Mouse (Mus musculus) limb, embryonic 13.5 days (tissue): ENCODE results near the gene Ptprt. TPM values are rescaled to one million over a fixed set of nuclear protein-coding genes. Genes with fewer than 3 reads are reported as not detected.

Source experiments
- ATAC-seq: fragments of 200-750 bp; cut with Nextera tagmentation; 2 replicates; pipeline ENCODE4 v1.8.0; 2017; ENCODE audit warnings: low read depth, moderate number of reproducible peaks, moderate TSS enrichment; ENCODE audit not compliant: low FRiP score
- H3K27ac ChIP-seq: fragments of 300-500 bp; sonication (generic); 2 replicates; pipeline ENCODE4 v1.5.1; 2015; ENCODE audit warnings: inconsistent platforms, mild to moderate bottlenecking, moderate library complexity
- H3K27me3 ChIP-seq: fragments of 300-500 bp; sonication (generic); 2 replicates; pipeline ENCODE4 v1.6.1; 2015; ENCODE audit warnings: mild to moderate bottlenecking, inconsistent platforms
- H3K36me3 ChIP-seq: fragments of 300-500 bp; sonication (generic); 2 replicates; pipeline ENCODE4 v1.6.1; 2015; ENCODE audit warnings: inconsistent platforms, mild to moderate bottlenecking, moderate library complexity
- H3K4me1 ChIP-seq: fragments of 300-500 bp; sonication (generic); 2 replicates; pipeline ENCODE4 v1.6.1; 2015; ENCODE audit warnings: inconsistent platforms
- H3K4me2 ChIP-seq: fragments of 300-500 bp; sonication (generic); replicated peaks from 2 replicates; pipeline ENCODE4 v1.6.1; 2015; ENCODE audit warnings: inconsistent platforms, mild to moderate bottlenecking, moderate library complexity
- H3K4me3 ChIP-seq: fragments of 300-500 bp; sonication (generic); 2 replicates; pipeline ENCODE4 v1.5.1; 2015; ENCODE audit warnings: moderate library complexity, mild to moderate bottlenecking, inconsistent platforms
- H3K9ac ChIP-seq: fragments of 300-500 bp; sonication (generic); 2 replicates; pipeline ENCODE4 v1.6.1; 2015; ENCODE audit warnings: mild to moderate bottlenecking, inconsistent platforms
- H3K9me3 ChIP-seq: fragments of 300-500 bp; sonication (generic); 2 replicates; pipeline ENCODE4 v1.6.1; 2016; ENCODE audit warnings: inconsistent platforms
- WGBS: fragments of 180-500 bp; shearing (Covaris S2); methylation state at CpG from one replicate; pipeline ENCODE4 v1.1.7; 2015; 5-methylcytosine and 5-hydroxymethylcytosine counted together
- polyA plus RNA-seq: library from polyadenylated mRNA; unstranded; fragments of >200 nt; fragmentation: Nextera tagmentation; extraction: Ambion mirVana; gene quantifications from 2 replicates; pipeline ENCODE4 v1.2.1, GENCODE M21; 2015

The Ptprt gene
- polyA plus RNA-seq, 1 experiment from 2014 or later = 2.6 TPM

- no peak for ATAC-seq
- 69% methylated on average over 4 of the region's 4 CpGs for WGBS
- no peaks in the 10 kb centered on the region for H3K4me1 ChIP-seq
- H3K27me3 ChIP-seq = no peaks in the 10 kb centered on the region
- no peaks in the 10 kb centered on the region for H3K36me3 ChIP-seq
- H3K4me3 ChIP-seq = no peak overlapping the region
- H3K9me3 ChIP-seq = no peaks in the 10 kb centered on the region
- no peak overlapping the region for H3K27ac ChIP-seq
- H3K4me2 ChIP-seq = no peak overlapping the region
- H3K9ac ChIP-seq = no peak overlapping the region
Observed at GRCm38 (mm10) chr2:162273826-162274225, 387.1 kb downstream of the Ptprt start.

GRCm38 (mm10) chr2:162251272-162251671 is 409.7 kb downstream of the Ptprt start:
- no peaks in the 10 kb centered on the region for H3K36me3 ChIP-seq
- no peak overlapping the region for H3K4me3 ChIP-seq
- H3K9me3 ChIP-seq = no peaks in the 10 kb centered on the region
- H3K27me3 ChIP-seq = no peaks in the 10 kb centered on the region
- H3K4me1 ChIP-seq = no peaks in the 10 kb centered on the region
- ATAC-seq = no peak
- no peak overlapping the region for H3K4me2 ChIP-seq
- no peak overlapping the region for H3K9ac ChIP-seq
- 46% methylated on average over 2 of the region's 2 CpGs for WGBS
- no peak overlapping the region for H3K27ac ChIP-seq

GRCm38 (mm10) chr2:162248296-162248695 is 412.7 kb downstream of the Ptprt start:
- Histone ChIP-seq H3K36me3 (no peaks in the 10 kb centered on the region), H3K9ac (no peak overlapping the region), H3K4me2 (no peak overlapping the region), H3K4me3 (no peak overlapping the region), H3K27ac (no peak overlapping the region), H3K4me1 (no peaks in the 10 kb centered on the region), H3K27me3 (no peaks in the 10 kb centered on the region), H3K9me3 (no peaks in the 10 kb centered on the region)
- ATAC-seq = no peak
- 80% methylated on average over 4 of the region's 4 CpGs for WGBS

DNA sequence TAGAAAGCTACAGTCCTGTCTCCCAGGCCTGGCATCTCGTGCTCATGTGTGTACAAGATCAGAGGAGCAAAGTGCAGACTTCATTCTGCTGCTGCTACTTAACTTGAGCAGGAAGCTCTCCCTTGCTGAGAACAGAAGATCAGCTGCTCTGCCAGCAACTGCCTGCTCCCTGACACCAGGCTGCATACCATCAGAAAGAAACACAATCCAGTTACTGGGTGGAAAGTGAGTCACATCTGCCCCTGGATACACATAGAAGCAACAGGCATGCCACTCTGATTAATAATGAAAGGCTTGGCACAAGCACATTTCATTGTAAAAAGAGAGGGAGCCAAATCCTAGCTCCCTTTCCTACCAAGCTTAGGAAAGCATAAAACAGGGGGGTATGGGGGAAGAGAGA is 438.5 kb downstream of the Ptprt start:
- no peaks in the 10 kb centered on the region for H3K36me3 ChIP-seq

GRCm38 (mm10) chr2:162220586-162220985 is 440.4 kb downstream of the Ptprt start:
- Histone ChIP-seq H3K4me2 (no peak overlapping the region), H3K9ac (no peak overlapping the region), H3K27ac (no peak overlapping the region), H3K36me3 (no peaks in the 10 kb centered on the region), H3K9me3 (no peaks in the 10 kb centered on the region), H3K27me3 (no peaks in the 10 kb centered on the region), H3K4me3 (no peak overlapping the region), H3K4me1 (no peaks in the 10 kb centered on the region)
- no peak for ATAC-seq

More for the DNA sequence above, 438.5 kb downstream of the Ptprt start:
- H3K27me3 ChIP-seq = no peaks in the 10 kb centered on the region
- WGBS = 57% methylated on average over 1 of the region's 1 CpGs
- no peaks in the 10 kb centered on the region for H3K9me3 ChIP-seq
- H3K4me1 ChIP-seq = no peaks in the 10 kb centered on the region
- H3K4me3 ChIP-seq = no peak overlapping the region
- H3K9ac ChIP-seq = no peak overlapping the region
- no peak overlapping the region for H3K27ac ChIP-seq
- no peak for ATAC-seq
- no peak overlapping the region for H3K4me2 ChIP-seq

DNA sequence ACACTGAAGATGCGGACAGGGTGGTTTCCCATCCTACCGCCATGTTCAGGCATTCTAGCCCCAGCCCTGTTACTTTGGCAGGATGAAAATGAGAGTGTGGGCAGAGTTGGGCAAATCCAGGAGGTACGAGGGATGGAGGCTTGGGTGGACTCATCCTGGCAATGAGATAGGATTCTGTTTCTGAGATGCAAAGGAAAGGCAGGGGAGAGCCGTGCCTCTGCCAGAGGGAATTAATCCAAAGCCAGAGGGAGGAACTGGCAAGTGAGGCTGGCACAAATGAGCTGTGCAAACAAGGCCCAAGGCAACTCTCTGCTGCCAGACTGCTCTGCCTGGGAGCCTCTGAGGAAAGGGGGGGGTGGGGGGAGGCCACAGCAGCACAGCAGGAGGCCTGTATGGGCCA is 441.4 kb downstream of the Ptprt start:
- Histone ChIP-seq H3K27me3 (no peaks in the 10 kb centered on the region), H3K9me3 (no peaks in the 10 kb centered on the region), H3K4me1 (no peaks in the 10 kb centered on the region), H3K36me3 (no peaks in the 10 kb centered on the region), H3K9ac (no peak overlapping the region), H3K4me3 (no peak overlapping the region), H3K27ac (no peak overlapping the region), H3K4me2 (no peak overlapping the region)
- no peak for ATAC-seq
- 89% methylated on average over 4 of the region's 4 CpGs for WGBS

DNA sequence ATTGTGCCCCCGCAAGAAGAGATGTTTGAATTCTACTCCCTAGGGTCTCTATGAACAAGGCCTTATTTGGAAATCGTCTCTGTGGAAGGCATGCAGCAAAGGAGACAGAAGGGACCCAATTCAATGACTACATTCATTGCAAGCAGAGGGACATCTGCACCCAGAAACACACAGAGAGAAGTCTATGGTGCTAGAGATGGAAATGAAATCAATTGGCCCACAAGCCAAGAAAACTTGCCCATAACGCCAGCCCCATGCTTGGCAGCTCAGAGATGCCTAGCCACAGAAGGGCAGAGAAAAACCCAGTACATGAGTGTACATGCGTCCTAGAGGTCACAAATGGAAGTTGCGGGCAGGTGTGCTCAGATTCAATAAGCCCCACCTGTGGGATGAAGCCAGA is 443.1 kb downstream of the Ptprt start:
- H3K36me3 ChIP-seq = no peaks in the 10 kb centered on the region
- no peak overlapping the region for H3K4me2 ChIP-seq
- no peak overlapping the region for H3K9ac ChIP-seq
- H3K27me3 ChIP-seq = no peaks in the 10 kb centered on the region
- no peaks in the 10 kb centered on the region for H3K4me1 ChIP-seq
- WGBS = 83% methylated on average over 5 of the region's 5 CpGs
- no peak overlapping the region for H3K27ac ChIP-seq
- H3K4me3 ChIP-seq = no peak overlapping the region
- ATAC-seq = no peak
- H3K9me3 ChIP-seq = no peaks in the 10 kb centered on the region

GRCm38 (mm10) chr2:162212397-162212796 is 448.6 kb downstream of the Ptprt start:
- Histone ChIP-seq H3K4me3 (no peak overlapping the region), H3K4me1 (no peaks in the 10 kb centered on the region), H3K27me3 (no peaks in the 10 kb centered on the region), H3K9me3 (no peaks in the 10 kb centered on the region), H3K36me3 (no peaks in the 10 kb centered on the region), H3K9ac (no peak overlapping the region), H3K27ac (no peak overlapping the region), H3K4me2 (no peak overlapping the region)
- WGBS = 37% methylated on average over 2 of the region's 2 CpGs
- ATAC-seq = no peak

GRCm38 (mm10) chr2:162210564-162210963 is 450.4 kb downstream of the Ptprt start:
- Histone ChIP-seq H3K4me2 (no peak overlapping the region), H3K27ac (no peak overlapping the region), H3K36me3 (no peaks in the 10 kb centered on the region), H3K4me1 (no peaks in the 10 kb centered on the region), H3K4me3 (no peak overlapping the region), H3K9me3 (no peaks in the 10 kb centered on the region), H3K27me3 (no peaks in the 10 kb centered on the region), H3K9ac (no peak overlapping the region)
- WGBS = 70% methylated on average over 6 of the region's 6 CpGs
- ATAC-seq = no peak

DNA sequence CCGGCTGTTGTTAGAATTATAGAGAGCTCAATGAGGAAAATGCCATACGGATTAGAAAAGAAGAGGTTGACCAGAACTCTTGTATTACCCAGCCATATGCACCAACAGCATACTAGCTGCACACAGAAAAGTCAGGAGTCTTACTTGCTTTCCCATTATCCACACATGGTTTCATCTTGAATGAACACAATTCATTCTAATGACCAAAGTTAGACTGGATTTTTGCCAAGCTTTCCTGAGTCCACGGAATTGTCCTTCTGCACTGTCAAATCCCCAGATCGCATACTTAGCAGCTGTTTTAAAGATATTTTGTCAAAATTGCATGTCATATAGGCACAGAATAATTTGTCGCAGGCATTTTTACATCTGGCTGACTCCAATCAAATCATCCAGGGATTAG is 463.6 kb downstream of the Ptprt start:
- H3K9ac ChIP-seq = no peak overlapping the region
- H3K27ac ChIP-seq = no peak overlapping the region
- H3K27me3 ChIP-seq = no peaks in the 10 kb centered on the region
- H3K4me3 ChIP-seq = no peak overlapping the region
- no peaks in the 10 kb centered on the region for H3K9me3 ChIP-seq
- H3K36me3 ChIP-seq = no peaks in the 10 kb centered on the region
- peaks cover 9% of the 10 kb centered on the region for H3K4me1 ChIP-seq
- no peak overlapping the region for H3K4me2 ChIP-seq
- ATAC-seq = no peak
- WGBS = 58% methylated on average over 5 of the region's 5 CpGs

DNA sequence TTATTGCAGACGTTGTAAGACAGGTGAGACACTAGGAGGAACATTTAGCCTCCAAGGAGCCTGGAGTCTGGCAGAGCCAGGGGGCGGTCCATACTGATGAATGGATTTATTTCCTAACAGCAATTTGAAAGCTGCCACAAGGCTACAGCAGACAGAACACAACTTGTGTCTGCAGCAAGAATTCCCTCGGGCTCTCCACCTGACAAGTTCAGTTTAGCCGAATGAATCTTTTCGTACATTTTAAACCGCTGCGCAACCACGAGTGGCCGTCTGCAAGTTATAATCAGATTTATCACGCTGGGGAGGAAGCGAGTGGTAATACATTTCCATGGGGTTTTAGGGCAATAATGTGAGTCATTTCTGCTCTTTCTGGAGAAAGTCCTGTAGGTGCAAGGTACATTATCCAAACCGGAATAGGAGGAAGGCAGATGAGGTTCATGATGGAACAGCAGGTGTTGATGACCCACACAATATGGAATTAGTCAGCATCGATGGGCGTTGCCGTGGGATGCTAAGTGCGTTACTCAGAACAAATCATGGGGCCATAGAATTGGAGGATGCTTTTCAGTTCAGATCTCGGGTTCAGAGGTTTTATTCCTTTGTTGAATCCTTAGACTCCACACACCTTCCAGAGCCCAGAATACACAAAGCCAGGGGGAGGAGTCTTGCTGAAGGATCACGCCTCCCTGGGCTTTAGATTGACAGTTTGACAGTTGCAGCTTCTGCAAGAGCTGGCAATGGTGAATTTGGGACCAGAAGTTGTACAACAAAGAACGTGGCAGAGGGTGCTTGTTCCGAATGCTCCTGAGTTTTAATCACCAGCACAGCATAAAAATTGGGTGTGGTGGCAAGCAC is 478.1 kb downstream of the Ptprt start:
- no peak overlapping the region for H3K4me3 ChIP-seq
- no peaks in the 10 kb centered on the region for H3K9me3 ChIP-seq
- no peak overlapping the region for H3K4me2 ChIP-seq
- no peaks in the 10 kb centered on the region for H3K36me3 ChIP-seq
- WGBS = 77% methylated on average over 20 of the region's 20 CpGs
- no peak overlapping the region for H3K9ac ChIP-seq
- H3K27me3 ChIP-seq = no peaks in the 10 kb centered on the region
- no peak for ATAC-seq
- no peak overlapping the region for H3K27ac ChIP-seq
- H3K4me1 ChIP-seq = no peaks in the 10 kb centered on the region

GRCm38 (mm10) chr2:162181826-162182225 is 479.1 kb downstream of the Ptprt start:
- no peak overlapping the region for H3K27ac ChIP-seq
- WGBS = 94% methylated on average over 2 of the region's 2 CpGs
- ATAC-seq = no peak
- H3K27me3 ChIP-seq = no peaks in the 10 kb centered on the region
- H3K4me2 ChIP-seq = no peak overlapping the region
- no peaks in the 10 kb centered on the region for H3K4me1 ChIP-seq
- H3K9ac ChIP-seq = no peak overlapping the region
- H3K9me3 ChIP-seq = no peaks in the 10 kb centered on the region
- no peaks in the 10 kb centered on the region for H3K36me3 ChIP-seq
- no peak overlapping the region for H3K4me3 ChIP-seq

DNA sequence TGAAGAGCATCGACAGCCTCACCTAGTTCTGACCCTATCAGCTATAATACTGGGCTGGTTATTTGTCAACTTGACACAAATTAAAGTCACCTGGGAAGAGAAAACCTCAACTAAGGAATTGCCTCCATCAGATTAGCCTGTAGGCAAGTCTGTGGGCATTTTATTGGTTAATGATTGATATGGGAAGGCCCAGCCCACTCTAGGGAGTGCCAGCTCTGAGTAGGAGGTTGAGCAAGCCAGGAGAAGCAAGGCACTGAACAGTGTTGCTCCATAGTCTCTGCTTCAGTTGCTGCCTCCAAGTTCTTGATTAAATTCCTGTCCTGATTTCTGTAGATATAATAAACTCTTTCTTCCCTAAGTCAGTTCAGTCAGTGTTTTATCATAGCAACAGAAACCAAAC is 488.4 kb downstream of the Ptprt start:
- 73% methylated on average over 1 of the region's 1 CpGs for WGBS

More for the DNA sequence above, 488.4 kb downstream of the Ptprt start:
- Histone ChIP-seq H3K4me2 (no peak overlapping the region), H3K27me3 (no peaks in the 10 kb centered on the region), H3K4me1 (no peaks in the 10 kb centered on the region), H3K4me3 (no peak overlapping the region), H3K36me3 (no peaks in the 10 kb centered on the region), H3K27ac (no peak overlapping the region), H3K9me3 (no peaks in the 10 kb centered on the region), H3K9ac (no peak overlapping the region)
- no peak for ATAC-seq
